Mouse (Mus musculus): Measurements from ENCODE around the gene Dgcr2.

DNA sequence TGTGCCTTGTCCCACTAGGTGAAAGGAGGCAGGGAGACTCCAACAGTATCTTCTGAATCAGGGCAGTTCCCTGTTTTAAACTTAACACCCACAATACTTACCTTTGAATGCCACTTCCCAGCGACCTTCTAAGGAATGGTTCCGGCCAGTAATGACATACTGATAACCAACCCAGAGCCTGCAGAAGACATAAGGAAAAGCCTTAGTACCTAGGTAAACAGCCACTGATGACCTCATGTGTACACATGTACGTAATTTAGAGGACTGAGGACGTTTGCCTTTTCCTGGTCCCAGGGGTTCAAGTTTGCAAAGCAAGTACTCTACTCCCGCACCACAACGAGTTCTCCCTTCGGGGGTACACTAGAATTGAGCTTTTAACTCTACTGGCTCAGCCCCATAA, 41.2 kb downstream of the Dgcr2 start:
- TF ChIP-seq CTCF (conservative IDR thresholded peaks at IDR 0.05; ENCODE audit: insufficient read depth, insufficient read length, low read depth, low read length) (no peak), POLR2A (IDR thresholded peaks at IDR 0.05; ENCODE audit: low read depth, low read length) (no peak)
